Mouse (Mus musculus) midbrain, embryonic 16.5 days (tissue): Measurements from ENCODE around the gene 4931406C07Rik. TPM values are rescaled to one million over a fixed set of nuclear protein-coding genes. Genes with fewer than 3 reads are reported as not detected.

ENCODE experiments used
- ATAC-seq: fragments of 200-750 bp; cut with Nextera tagmentation; 2 replicates; pipeline ENCODE4 v1.8.0; 2017; ENCODE audit warnings: moderate TSS enrichment
- H3K27ac ChIP-seq: fragments of 300-500 bp; sonication (generic); 2 replicates; pipeline ENCODE4 v1.5.1; 2014; ENCODE audit warnings: mild to moderate bottlenecking, low read length, mixed read lengths
- H3K27me3 ChIP-seq: fragments of 300-500 bp; sonication (generic); 2 replicates; pipeline ENCODE4 v1.6.1; 2014; ENCODE audit warnings: low read depth, low read length, mixed read lengths; ENCODE audit not compliant: control insufficient read depth, insufficient read depth
- H3K36me3 ChIP-seq: fragments of 300-500 bp; sonication (generic); 2 replicates; pipeline ENCODE4 v1.6.1; 2014; ENCODE audit warnings: mild to moderate bottlenecking, low read length, moderate library complexity, mixed read lengths; ENCODE audit not compliant: control insufficient read depth, insufficient read depth
- H3K4me1 ChIP-seq: fragments of 300-500 bp; sonication (generic); 2 replicates; pipeline ENCODE4 v1.6.1; 2014; ENCODE audit warnings: mild to moderate bottlenecking, low read length, mixed read lengths; ENCODE audit not compliant: control insufficient read depth, insufficient read depth
- H3K4me2 ChIP-seq: fragments of 300-500 bp; sonication (generic); 2 replicates; pipeline ENCODE4 v1.6.1; 2014; ENCODE audit warnings: mild to moderate bottlenecking, low read length, mixed read lengths
- H3K4me3 ChIP-seq: fragments of 300-500 bp; sonication (generic); 2 replicates; pipeline ENCODE4 v1.5.1; 2014; ENCODE audit warnings: low read depth, mild to moderate bottlenecking, low read length, moderate library complexity, mixed read lengths
- H3K9ac ChIP-seq: fragments of 300-500 bp; sonication (generic); 2 replicates; pipeline ENCODE4 v1.6.1; 2014; ENCODE audit warnings: low read depth, low read length, mixed read lengths
- H3K9me3 ChIP-seq: fragments of 300-500 bp; sonication (generic); replicated peaks from 2 replicates; pipeline ENCODE4 v1.6.1; 2014; ENCODE audit warnings: mild to moderate bottlenecking, low read length, mixed read lengths; ENCODE audit not compliant: control insufficient read depth, poor library complexity, severe bottlenecking
- WGBS: fragments of 180-500 bp; shearing (Covaris S2); extraction: QIAGEN DNeasy Blood & Tissue Kit; methylation state at CpG from one replicate; pipeline ENCODE4 v1.1.7; 2014; 5-methylcytosine and 5-hydroxymethylcytosine counted together
- polyA plus RNA-seq: library from polyadenylated mRNA; unstranded; fragments of >200 nt; fragmentation: Nextera tagmentation; extraction: Ambion mirVana; gene quantifications from 2 replicates; pipeline ENCODE4 v1.2.1, GENCODE M21; 2015

Gene 4931406C07Rik
- polyA plus RNA-seq, 1 experiment from 2014 or later: 13.9 TPM

GRCm38 (mm10) chr9:15279139-15279648, 27.1 kb downstream of the 4931406C07Rik start:
- Histone ChIP-seq H3K4me3 (peak overlapping the region; percentile 61), H3K27ac (peak overlapping the region; percentile 89), H3K36me3 (peaks cover 13% of the 10 kb centered on the region), H3K9ac (peak overlapping the region; percentile 99), H3K4me2 (peak overlapping the region; percentile 56), H3K9me3 (no peaks in the 10 kb centered on the region), H3K4me1 (peaks cover 20% of the 10 kb centered on the region), H3K27me3 (no peaks in the 10 kb centered on the region)
- 10% methylated on average over 19 of the region's 19 CpGs for WGBS
- ATAC-seq: no peak; the same call in 1 of the 2 replicates

GRCm38 (mm10) chr9:15278343-15278742, 27.9 kb downstream of the 4931406C07Rik start:
- no peak for ATAC-seq
- no peak overlapping the region; the same call in 1 of the 2 replicates for H3K4me3 ChIP-seq
- 97% methylated on average over 3 of the region's 3 CpGs for WGBS
- no peaks in the 10 kb centered on the region for H3K9me3 ChIP-seq
- H3K4me1 ChIP-seq: peaks cover 20% of the 10 kb centered on the region
- H3K4me2 ChIP-seq: peak overlapping the region; percentile 56
- H3K27ac ChIP-seq: no peak overlapping the region
- no peak overlapping the region for H3K9ac ChIP-seq
- H3K36me3 ChIP-seq: peaks cover 21% of the 10 kb centered on the region
- H3K27me3 ChIP-seq: no peaks in the 10 kb centered on the region

- no peak overlapping the region for H3K4me3 ChIP-seq
- peaks cover 20% of the 10 kb centered on the region for H3K4me1 ChIP-seq
- no peak overlapping the region for H3K9ac ChIP-seq
- H3K27me3 ChIP-seq: no peaks in the 10 kb centered on the region
- no peak overlapping the region for H3K4me2 ChIP-seq
- no peak overlapping the region for H3K27ac ChIP-seq
- 97% methylated on average over 4 of the region's 4 CpGs for WGBS
- peaks cover 27% of the 10 kb centered on the region for H3K36me3 ChIP-seq
- no peak for ATAC-seq
- H3K9me3 ChIP-seq: no peaks in the 10 kb centered on the region
Observed at GRCm38 (mm10) chr9:15276855-15277254, 29.4 kb downstream of the 4931406C07Rik start.

GRCm38 (mm10) chr9:15273981-15274380, 32.3 kb downstream of the 4931406C07Rik start:
- H3K9me3 ChIP-seq: no peaks in the 10 kb centered on the region
- no peak overlapping the region for H3K9ac ChIP-seq
- H3K27ac ChIP-seq: no peak overlapping the region
- peaks cover 39% of the 10 kb centered on the region for H3K36me3 ChIP-seq
- no peak overlapping the region for H3K4me3 ChIP-seq
- ATAC-seq: no peak
- peaks cover 12% of the 10 kb centered on the region for H3K4me1 ChIP-seq
- no peaks in the 10 kb centered on the region for H3K27me3 ChIP-seq
- H3K4me2 ChIP-seq: no peak overlapping the region
- 99% methylated on average over 2 of the region's 2 CpGs for WGBS

- Histone ChIP-seq H3K27me3 (no peaks in the 10 kb centered on the region), H3K4me3 (no peak overlapping the region), H3K27ac (no peak overlapping the region), H3K9me3 (no peaks in the 10 kb centered on the region), H3K9ac (no peak overlapping the region), H3K36me3 (peaks cover 63% of the 10 kb centered on the region), H3K4me2 (no peak overlapping the region), H3K4me1 (no peaks in the 10 kb centered on the region)
- 97% methylated on average over 10 of the region's 10 CpGs for WGBS
- no peak for ATAC-seq
Observed at GRCm38 (mm10) chr9:15263487-15263886, 42.8 kb downstream of the 4931406C07Rik start.

- H3K4me1 ChIP-seq: no peaks in the 10 kb centered on the region
- H3K4me3 ChIP-seq: no peak overlapping the region
- H3K27ac ChIP-seq: no peak overlapping the region
- peaks cover 63% of the 10 kb centered on the region for H3K36me3 ChIP-seq
- WGBS: 95% methylated on average over 8 of the region's 8 CpGs
- no peak overlapping the region for H3K4me2 ChIP-seq
- no peaks in the 10 kb centered on the region for H3K9me3 ChIP-seq
- H3K27me3 ChIP-seq: no peaks in the 10 kb centered on the region
- no peak overlapping the region for H3K9ac ChIP-seq
- no peak for ATAC-seq
Observed at GRCm38 (mm10) chr9:15261980-15262379, 44.3 kb downstream of the 4931406C07Rik start.

- H3K27me3 ChIP-seq: no peaks in the 10 kb centered on the region
- H3K27ac ChIP-seq: no peak overlapping the region
- WGBS: 76% methylated on average over 3 of the region's 3 CpGs
- H3K9ac ChIP-seq: no peak overlapping the region
- peaks cover 14% of the 10 kb centered on the region; the same call in 1 of the 2 replicates for H3K36me3 ChIP-seq
- H3K9me3 ChIP-seq: no peaks in the 10 kb centered on the region
- ATAC-seq: no peak
- H3K4me2 ChIP-seq: no peak overlapping the region
- no peak overlapping the region for H3K4me3 ChIP-seq
- no peaks in the 10 kb centered on the region for H3K4me1 ChIP-seq
Observed at GRCm38 (mm10) chr9:15256214-15256613, 50.0 kb downstream of the 4931406C07Rik start.

- no peak overlapping the region for H3K4me3 ChIP-seq
- 83% methylated on average over 7 of the region's 7 CpGs for WGBS
Observed at GRCm38 (mm10) chr9:15254501-15254900, 51.7 kb downstream of the 4931406C07Rik start.

GRCm38 (mm10) chr9:15252196-15252595, 54.1 kb downstream of the 4931406C07Rik start:
- H3K27me3 ChIP-seq: no peaks in the 10 kb centered on the region
- no peak overlapping the region for H3K4me2 ChIP-seq
- no peaks in the 10 kb centered on the region for H3K36me3 ChIP-seq
- no peak for ATAC-seq
- WGBS: 84% methylated on average over 7 of the region's 7 CpGs
- H3K4me1 ChIP-seq: no peaks in the 10 kb centered on the region
- no peak overlapping the region for H3K9ac ChIP-seq
- no peak overlapping the region for H3K27ac ChIP-seq
- no peaks in the 10 kb centered on the region for H3K9me3 ChIP-seq
- H3K4me3 ChIP-seq: no peak overlapping the region

More at GRCm38 (mm10) chr9:15254501-15254900, 51.7 kb downstream of the 4931406C07Rik start:
- Histone ChIP-seq H3K4me2 (no peak overlapping the region), H3K27ac (no peak overlapping the region), H3K9me3 (no peaks in the 10 kb centered on the region), H3K36me3 (0 out of 2 replicates have a peak, but pooled peaks cover 6% of the 10 kb centered on the region), H3K4me1 (no peaks in the 10 kb centered on the region), H3K9ac (no peak overlapping the region), H3K27me3 (no peaks in the 10 kb centered on the region)
- ATAC-seq: no peak
